ENCODE assay signal across 8 mouse cellular contexts in the genomic region with DNA sequence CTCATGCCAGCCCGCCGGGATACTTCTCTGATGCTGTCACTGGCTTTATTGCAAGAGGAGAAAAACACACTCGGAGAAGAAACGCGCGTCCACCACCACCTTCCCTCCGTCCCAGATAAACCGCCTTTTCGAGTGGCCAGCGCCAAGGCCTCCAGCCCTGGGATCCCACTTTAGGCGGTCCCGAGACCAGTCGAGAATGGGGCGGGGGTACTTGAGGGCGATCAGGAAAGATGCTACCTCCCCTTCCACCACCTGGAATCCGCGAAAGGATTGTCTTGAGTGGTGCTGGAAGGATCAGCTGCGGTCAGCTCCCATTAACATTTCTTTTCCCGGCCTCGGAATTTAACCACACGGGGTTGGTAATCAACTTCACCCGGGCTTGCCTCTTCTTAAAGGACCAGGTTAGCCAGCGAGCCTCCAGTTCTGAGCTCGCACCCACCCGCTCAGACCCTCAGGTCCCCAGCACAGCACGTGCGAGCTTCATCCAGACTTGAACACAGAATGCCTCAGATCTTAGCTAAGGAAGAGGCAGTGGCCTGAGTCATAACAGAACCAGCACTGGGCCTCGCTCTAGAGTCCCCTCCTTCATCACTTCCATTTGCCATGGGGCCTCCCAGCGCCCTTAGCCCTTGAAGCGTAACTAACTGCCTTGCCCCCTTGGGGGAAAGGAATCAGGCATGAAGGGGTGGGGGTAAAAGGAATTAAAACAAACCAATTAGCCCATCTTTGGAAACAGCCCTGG.
DNase-seq lines count a peak whose midpoint lies in the region; ATAC-seq and TF ChIP-seq lines count a peak whose summit lies in the region.

No protein-coding gene starts in this region.

- H3K4me3 ChIP-seq in lung, adult 2 months (replicated peaks; ENCODE audit: extremely low read depth, low read depth, low read length), result peak overlapping the region; percentile 70
- peak overlapping the region; percentile 65 to 70 for H3K4me3 ChIP-seq in heart, embryonic 14.5 days (ENCODE audit: control insufficient read depth in 1 of 2, insufficient read depth in 1 of 2, low read depth in 1 of 2, low read length in 2 of 2)
- peak overlapping the region; percentile 73 for H3K4me3 ChIP-seq in limb, embryonic 10.5 days
- H3K4me3 ChIP-seq in neural tube, embryonic 13.5 days, result peak overlapping the region; percentile 78

- peaks cover 2% of the 10 kb centered on the region; the same call in 1 of the 2 replicates for H3K4me1 ChIP-seq in lung, adult 2 months (ENCODE audit: control insufficient read depth, insufficient read depth, low read length)
- peaks cover 27 to 37% of the 10 kb centered on the region in 2 experiments for H3K4me1 ChIP-seq in heart, embryonic 14.5 days (ENCODE audit: control insufficient read depth in 2 of 2, insufficient read depth in 2 of 2, low read length in 2 of 2)
- peaks cover 35% of the 10 kb centered on the region for H3K4me1 ChIP-seq in limb, embryonic 10.5 days
- peaks cover 51% of the 10 kb centered on the region for H3K4me1 ChIP-seq in neural tube, embryonic 13.5 days (replicated peaks)

- ATAC-seq in heart, embryonic 14.5 days (ENCODE audit: insufficient number of reproducible peaks, insufficient read depth, low FRiP score, low read depth), result no peak
- ATAC-seq in neural tube, embryonic 13.5 days (ENCODE audit: low read depth), result peak; percentile 38

- H3K36me3 ChIP-seq in heart, embryonic 14.5 days (ENCODE audit: control insufficient read depth, insufficient read depth, low read length), result no peaks in the 10 kb centered on the region
- no peaks in the 10 kb centered on the region for H3K36me3 ChIP-seq in limb, embryonic 10.5 days
- H3K36me3 ChIP-seq in neural tube, embryonic 13.5 days, result no peaks in the 10 kb centered on the region

- DNase-seq in lung, adult 2 months, result no peak
- no peak for DNase-seq in lung, postnatal 4 days
- DNase-seq in limb, embryonic 10.5 days (ENCODE audit: low spot score), result peak; percentile 45
- DNase-seq in urinary bladder, postnatal 14 days (ENCODE audit: low spot score), result no peak
- no peak for DNase-seq in adrenal gland, adult 18-20 months (ENCODE audit: low spot score in 2 of 2)
- no peak for DNase-seq in ovary, postnatal 14 days (ENCODE audit: low spot score)

- H3K4me2 ChIP-seq in heart, embryonic 14.5 days (ENCODE audit: low read length), result peak overlapping the region; percentile 87
- H3K4me2 ChIP-seq in neural tube, embryonic 13.5 days, result peak overlapping the region; percentile 97

- H3K9me3 ChIP-seq in heart, embryonic 14.5 days (ENCODE audit: control insufficient read depth, low read length), result no peaks in the 10 kb centered on the region
- H3K9me3 ChIP-seq in limb, embryonic 10.5 days (replicated peaks), result no peaks in the 10 kb centered on the region
- H3K9me3 ChIP-seq in neural tube, embryonic 13.5 days, result no peaks in the 10 kb centered on the region

- 14% methylated on average over 30 of the region's 30 CpGs for WGBS in lung, adult 2 months
- 6% methylated on average over 30 of the region's 30 CpGs for WGBS in heart, embryonic 14.5 days
- WGBS in limb, embryonic 10.5 days, result 2% methylated on average over 30 of the region's 30 CpGs
- WGBS in neural tube, embryonic 13.5 days, result 1% methylated on average over 30 of the region's 30 CpGs

- TF ChIP-seq POLR2A in lung, adult 2 months (IDR thresholded peaks at IDR 0.05; ENCODE audit: borderline replicate concordance, extremely low read depth, low read depth, low read length), result no peak

- no peak for TF ChIP-seq CTCF in lung, adult 2 months (IDR thresholded peaks at IDR 0.05; ENCODE audit: insufficient read depth, low read length)

- H3K27ac ChIP-seq in heart, embryonic 14.5 days (replicated peaks in 1 of 2; ENCODE audit: control insufficient read depth in 1 of 2, insufficient read depth in 1 of 2, low read depth in 2 of 2, low read length in 2 of 2), result peak overlapping the region; percentile 75 to 77
- H3K27ac ChIP-seq in limb, embryonic 10.5 days, result no peak overlapping the region
- peak overlapping the region; percentile 64 for H3K27ac ChIP-seq in neural tube, embryonic 13.5 days (replicated peaks)

- H3K9ac ChIP-seq in heart, embryonic 14.5 days (ENCODE audit: low read length), result peak overlapping the region; percentile 84
- peak overlapping the region; percentile 84 for H3K9ac ChIP-seq in neural tube, embryonic 13.5 days

- H3K27me3 ChIP-seq in heart, embryonic 14.5 days (ENCODE audit: control insufficient read depth, insufficient read depth, low read length), result peaks cover 4% of the 10 kb centered on the region; the same call in 1 of the 2 replicates
- peaks cover 87% of the 10 kb centered on the region for H3K27me3 ChIP-seq in limb, embryonic 10.5 days (ENCODE audit: low read depth, poor library complexity, severe bottlenecking)
- peaks cover 35% of the 10 kb centered on the region for H3K27me3 ChIP-seq in neural tube, embryonic 13.5 days
